In genomic region chr3:14886102-14887098, GRCm38 (mm10) we compare ENCODE assay signal across 8 mouse cellular contexts. TPM values are rescaled to one million over a fixed set of nuclear protein-coding genes. Genes with fewer than 3 reads are reported as not detected.
DNase-seq lines count a peak whose midpoint lies in the region; ATAC-seq and TF ChIP-seq lines count a peak whose summit lies in the region.

Gene Car2 (plus strand): TSS chr3:14886273.

- in situ Hi-C loops in ES-E14 (cut with MboI; ENCODE audit: low sequenced_read_pairs in 2 of 2, unreplicated experiment in 2 of 2): no loop called here

- peak; percentile 50 for DNase-seq in ES-E14 (ENCODE audit: low read depth, low spot score)
- peak; percentile 69 to 72 for DNase-seq in cerebellum, adult 2 months
- peak; percentile 75 for DNase-seq in forebrain, postnatal 0 days
- peak; percentile 5 for DNase-seq in heart, postnatal 25 days (ENCODE audit: low spot score)
- DNase-seq in layer of hippocampus, adult 2 months (ENCODE audit: low spot score in 2 of 2): peak; percentile 70 to 78
- DNase-seq in lung, embryonic 14.5 days: peak; percentile 88
- DNase-seq in thymus, postnatal 10 days (ENCODE audit: low spot score in 2 of 2): peak; percentile 30 to 59

- no peaks in the 10 kb centered on the region for H3K27me3 ChIP-seq in cerebellum, adult 2 months (ENCODE audit: control insufficient read depth, insufficient read depth, low read length)
- H3K27me3 ChIP-seq in forebrain, postnatal 0 days (ENCODE audit: insufficient read depth, low read length): no peaks in the 10 kb centered on the region
- H3K27me3 ChIP-seq in lung, embryonic 14.5 days (ENCODE audit: insufficient read depth, low read length): no peaks in the 10 kb centered on the region

- peak within 1 kb of the TSS; percentile 39; the same call in 1 of the 2 replicates for H3K27ac ChIP-seq in ES-E14 (ENCODE audit: insufficient read depth, low read depth, low read length, poor library complexity, severe bottlenecking)
- H3K27ac ChIP-seq in cerebellum, adult 2 months (ENCODE audit: insufficient read depth, low read length): peak within 1 kb of the TSS; percentile 64
- peak within 1 kb of the TSS; percentile 64 for H3K27ac ChIP-seq in forebrain, postnatal 0 days (ENCODE audit: low read depth, low read length)
- H3K27ac ChIP-seq in layer of hippocampus, adult 2 months: peak within 1 kb of the TSS; percentile 98
- H3K27ac ChIP-seq in lung, embryonic 14.5 days (ENCODE audit: low read depth): peak within 1 kb of the TSS; percentile 92
- peak within 1 kb of the TSS; percentile 72 for H3K27ac ChIP-seq in olfactory bulb, adult 2 months (ENCODE audit: insufficient read depth, low read depth, low read length)

- H3K4me1 ChIP-seq in ES-E14 (ENCODE audit: control insufficient read depth in 2 of 2, insufficient read depth in 2 of 2, low read length in 2 of 2, poor library complexity in 1 of 2): peaks cover 2% of the 10 kb centered on the region in 2 experiments; a peak in 2 of 4 replicates
- H3K4me1 ChIP-seq in cerebellum, adult 2 months (ENCODE audit: control insufficient read depth, insufficient read depth, low read length): no peaks in the 10 kb centered on the region
- H3K4me1 ChIP-seq in forebrain, postnatal 0 days (ENCODE audit: insufficient read depth): no peaks in the 10 kb centered on the region
- peaks cover 11% of the 10 kb centered on the region; the same call in 1 of the 2 replicates for H3K4me1 ChIP-seq in lung, embryonic 14.5 days (ENCODE audit: insufficient read depth)
- H3K4me1 ChIP-seq in olfactory bulb, adult 2 months (ENCODE audit: control insufficient read depth, insufficient read depth, low read length): peaks cover 5% of the 10 kb centered on the region; the same call in 1 of the 2 replicates

- WGBS in cerebellum, adult 2 months: 2% methylated on average over 95 of the region's 95 CpGs
- 1% methylated on average over 88 of the region's 95 CpGs for WGBS in forebrain, postnatal 0 days
- WGBS in lung, embryonic 14.5 days: under 1% methylated on average over 92 of the region's 95 CpGs
- under 1% methylated on average over 95 of the region's 95 CpGs for WGBS in olfactory bulb, adult 2 months

- TF ChIP-seq POLR2A in cerebellum, adult 2 months (IDR thresholded peaks at IDR 0.05; ENCODE audit: borderline replicate concordance, insufficient read depth, low read length): no peak
- no peak for TF ChIP-seq POLR2A in olfactory bulb, adult 2 months (IDR thresholded peaks at IDR 0.05; ENCODE audit: insufficient read depth, low read depth, low read length)

- peak; percentile 26; the same call in 1 of the 2 replicates for TF ChIP-seq CTCF in cerebellum, adult 2 months (IDR thresholded peaks at IDR 0.05; ENCODE audit: borderline replicate concordance, insufficient read depth, low read depth, low read length)
- TF ChIP-seq CTCF in forebrain, postnatal 0 days (IDR thresholded peaks at IDR 0.05; ENCODE audit: low read depth): peak; percentile 58
- TF ChIP-seq CTCF in layer of hippocampus, adult 2 months (conservative IDR thresholded peaks at IDR 0.05): peak; percentile 82
- peak; percentile 49 for TF ChIP-seq CTCF in lung, embryonic 14.5 days (IDR thresholded peaks at IDR 0.05; ENCODE audit: low read depth)
- peak; percentile 35 for TF ChIP-seq CTCF in olfactory bulb, adult 2 months (IDR thresholded peaks at IDR 0.05; ENCODE audit: insufficient read depth, low read depth, low read length)

- intact Hi-C loops in heart, postnatal 25 days (cut with DNase I): no loop called here

- peak within 1 kb of the TSS; percentile 90 for H3K4me2 ChIP-seq in forebrain, postnatal 0 days (ENCODE audit: low read depth)
- H3K4me2 ChIP-seq in lung, embryonic 14.5 days: peak within 1 kb of the TSS; percentile 70

- H3K36me3 ChIP-seq in ES-E14 (ENCODE audit: control insufficient read depth, insufficient read depth, low read length, poor library complexity, severe bottlenecking): peaks cover 9% of the 10 kb centered on the region
- H3K36me3 ChIP-seq in forebrain, postnatal 0 days (ENCODE audit: insufficient read depth): no peaks in the 10 kb centered on the region
- peaks cover 22% of the 10 kb centered on the region; the same call in 1 of the 2 replicates for H3K36me3 ChIP-seq in lung, embryonic 14.5 days (ENCODE audit: insufficient read depth)

- ATAC-seq in forebrain, postnatal 0 days: peak; percentile 87
- peak; percentile 90 for ATAC-seq in lung, embryonic 14.5 days (ENCODE audit: insufficient read depth)

- H3K9ac ChIP-seq in ES-E14 (ENCODE audit: insufficient read depth, low read depth, low read length, poor library complexity, severe bottlenecking): peak within 1 kb of the TSS; percentile 76
- H3K9ac ChIP-seq in forebrain, postnatal 0 days: peak within 1 kb of the TSS; percentile 70
- peak within 1 kb of the TSS; percentile 87 for H3K9ac ChIP-seq in lung, embryonic 14.5 days

- no peaks in the 10 kb centered on the region for H3K9me3 ChIP-seq in ES-E14 (ENCODE audit: control insufficient read depth, insufficient read depth, low read depth, low read length)
- no peaks in the 10 kb centered on the region for H3K9me3 ChIP-seq in forebrain, postnatal 0 days (ENCODE audit: low read length)
- no peaks in the 10 kb centered on the region for H3K9me3 ChIP-seq in lung, embryonic 14.5 days (ENCODE audit: low read depth, low read length)

- peak within 1 kb of the TSS; percentile 81 to 93 for H3K4me3 ChIP-seq in ES-E14 (ENCODE audit: insufficient read depth in 1 of 2, low read depth in 1 of 2, low read length in 2 of 2, poor library complexity in 1 of 2, severe bottlenecking in 1 of 2)
- peak within 1 kb of the TSS; percentile 56 for H3K4me3 ChIP-seq in cerebellum, adult 2 months (replicated peaks; ENCODE audit: insufficient read depth, low read depth, low read length)
- peak within 1 kb of the TSS; percentile 86 for H3K4me3 ChIP-seq in forebrain, postnatal 0 days (ENCODE audit: low read depth, low read length)
- H3K4me3 ChIP-seq in layer of hippocampus, adult 2 months: peak within 1 kb of the TSS; percentile 77
- peak within 1 kb of the TSS; percentile 82 for H3K4me3 ChIP-seq in lung, embryonic 14.5 days (ENCODE audit: low read depth, low read length)
- H3K4me3 ChIP-seq in olfactory bulb, adult 2 months (ENCODE audit: insufficient read depth, low read depth, low read length): peak within 1 kb of the TSS; percentile 56

TF ChIP-seq in ES-E14, 5 proteins besides CTCF, POLR2A, EP300 and RAD21:
- TF ChIP-seq ZC3H11A (IDR thresholded peaks at IDR 0.05; ENCODE audit: borderline replicate concordance, low read depth, low read length): 0 out of 2 replicates have a peak, but pooled peaks have one; percentile 31
- TF ChIP-seq ZNF384 (IDR thresholded peaks at IDR 0.05; ENCODE audit: low read depth, low read length): no peak

RNA-seq across cellular contexts. Expression of gene Car2, which starts in this region (rescaled TPM):
- 92.9 and 132 TPM in 2 replicates for total RNA-seq in ES-E14 (2012; rRNA removed)
- polyA plus RNA-seq in cerebellum, adult 2 months (2012; rRNA removed): 530 and 601 TPM in 2 replicates
- 17.8 and 43.3 TPM in 2 replicates for total RNA-seq in forebrain, postnatal 0 days (2014; rRNA removed)
- polyA plus RNA-seq in forebrain, postnatal 0 days (2015; fragmentation: Nextera tagmentation; extraction: Ambion mirVana): 27.8 and 35.5 TPM in 2 replicates
- total RNA-seq in heart, postnatal 25 days (2021): 1 to 10 TPM; 6.9 to 8.9 TPM
- total RNA-seq in layer of hippocampus, adult 2 months (2021): 100 to 1,000 TPM; 134 to 144 TPM
- polyA plus RNA-seq in lung, embryonic 14.5 days (2014; fragmentation: Nextera tagmentation; extraction: Ambion mirVana): 365 and 368 TPM in 2 replicates
- not detected in 2 replicates for polyA plus RNA-seq in olfactory bulb, adult 2 months (2012; ENCODE audit: insufficient read depth, insufficient read length, low replicate concordance, missing spikeins)

Comparison
In these comparisons a context has a peak if more than half of its experiments do, and no peak if none do; other contexts are left out.
1. Peak in every context shown above with its lines: DNase-seq, ATAC-seq, H3K4me3 ChIP-seq and H3K27ac ChIP-seq.
2. DNase-seq: peak in every context shown above with its lines; median percentile 88 in lung, embryonic 14.5 days; 75 in forebrain, postnatal 0 days; 74 in layer of hippocampus, adult 2 months; 70 in cerebellum, adult 2 months; 50 in ES-E14; 44 in thymus, postnatal 10 days; 5 in heart, postnatal 25 days.
3. H3K27ac ChIP-seq: peak in every context shown above with its lines; median percentile 98 in layer of hippocampus, adult 2 months; 92 in lung, embryonic 14.5 days; 72 in olfactory bulb, adult 2 months; 64 in cerebellum, adult 2 months; 64 in forebrain, postnatal 0 days; 39 in ES-E14.
4. CTCF ChIP-seq: peak in every context shown above with its lines; median percentile 82 in layer of hippocampus, adult 2 months; 58 in forebrain, postnatal 0 days; 49 in lung, embryonic 14.5 days; 35 in olfactory bulb, adult 2 months; 26 in cerebellum, adult 2 months.